Mouse (Mus musculus) duodenum, adult 2 months (tissue): ENCODE results near the gene Trex1. TPM values are rescaled to one million over a fixed set of nuclear protein-coding genes. Genes with fewer than 3 reads are reported as not detected.

Source experiments
- polyA plus RNA-seq: library from polyadenylated mRNA; depleted of rRNA; stranded (reverse); fragments of >200 nt; gene quantifications from 2 replicates; pipeline ENCODE4 v1.2.3, GENCODE M21; 2012; ENCODE audit warnings: low replicate concordance; rRNA removed

The Trex1 gene
- polyA plus RNA-seq, result 53.3 and 130 TPM in 2 replicates

DNA sequence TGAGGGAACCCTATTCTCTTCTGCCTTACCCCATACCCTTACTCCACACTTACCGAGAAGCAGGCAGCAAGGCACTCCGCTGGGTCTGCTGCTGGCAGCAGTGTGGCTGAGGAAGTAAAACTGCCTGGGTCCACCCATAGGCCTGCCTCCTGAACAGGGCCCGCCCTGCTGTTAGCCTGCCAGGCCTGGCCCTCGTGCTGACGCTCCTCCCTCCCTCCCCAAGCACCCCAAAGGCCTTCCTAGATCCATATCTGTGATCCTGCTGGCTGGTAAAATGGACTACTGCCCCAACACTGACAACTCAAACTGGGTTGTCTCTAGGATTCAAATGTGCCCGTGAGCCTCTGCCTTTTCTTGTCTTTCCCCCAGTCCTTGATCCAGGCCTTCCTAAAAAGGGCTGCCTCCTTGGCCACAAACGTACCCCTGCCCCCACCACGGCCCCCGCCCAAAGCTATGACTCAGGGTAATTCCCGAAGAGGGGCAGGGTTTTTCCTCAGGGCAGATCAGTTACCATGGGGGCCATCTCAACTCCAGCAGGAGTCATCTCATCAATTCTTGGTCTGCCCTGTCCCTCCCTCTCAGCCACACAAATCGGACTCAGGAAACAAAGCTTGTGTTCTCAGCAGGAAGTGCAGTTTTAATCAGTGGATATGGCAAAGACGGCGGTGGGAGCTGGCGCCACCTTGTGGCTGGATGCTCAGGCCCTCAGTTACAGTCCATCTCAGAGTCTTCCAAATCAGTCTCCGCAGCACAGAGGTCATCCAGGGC is at the start of gene Trex1:
TSS of gene Trex1 (minus strand) at position 599 of the 768 bp plus-strand sequence.

GRCm38 (mm10) chr9:109095137-109095982 is 35.8 kb upstream of the Trex1 start, which contains the start of gene Plxnb1:
TSS of gene Plxnb1 (plus strand) at chr9:109095389.

DNA sequence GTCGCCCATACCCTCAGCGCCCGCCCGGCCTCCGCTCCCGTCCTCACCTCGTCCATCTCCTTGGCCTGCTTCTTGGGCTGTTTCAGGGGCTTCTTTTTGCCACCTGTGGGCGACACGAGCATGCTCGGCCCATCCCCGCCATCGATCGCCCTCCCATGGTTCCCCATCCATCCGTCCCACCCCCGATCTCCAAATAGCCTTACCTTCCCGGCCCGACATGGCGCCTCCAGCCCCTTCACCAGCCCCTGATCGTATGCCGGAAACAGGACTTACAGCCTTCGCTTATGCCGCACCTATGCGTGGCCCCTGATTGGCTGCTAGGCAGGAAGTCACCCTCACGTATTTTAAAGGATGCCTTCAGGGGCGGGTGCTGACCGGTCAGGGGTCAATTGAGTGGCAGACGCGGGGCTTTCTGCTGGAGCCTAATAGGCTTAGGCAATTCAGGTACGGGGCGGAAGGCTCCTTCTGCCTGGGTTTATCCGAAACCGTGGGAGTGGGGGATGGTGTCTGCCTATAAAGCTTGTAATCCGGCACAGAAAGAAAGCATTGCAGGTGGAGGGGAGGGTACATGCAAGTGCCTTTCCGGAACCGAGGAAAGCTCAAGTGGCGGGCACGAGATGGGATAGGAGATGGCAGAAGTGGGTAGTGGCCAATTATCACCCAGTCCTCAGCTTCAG is 22.7 kb upstream of the Trex1 start, which contains the start of the genes Ccdc51 and Tma7:
TSS of gene Ccdc51 (plus strand) at position 370 of the 677 bp plus-strand sequence.
TSS of gene Tma7 (minus strand) at position 464 of the 677 bp plus-strand sequence.

GRCm38 (mm10) chr9:109073661-109074573 is 14.4 kb upstream of the Trex1 start, which contains the start of gene Atrip:
TSS of gene Atrip (minus strand) at chr9:109074124.

GRCm38 (mm10) chr9:109038086-109038895 is 21.2 kb downstream of the Trex1 start, which contains the start of gene Shisa5:
TSS of gene Shisa5 (plus strand) at chr9:109038565.

Other genes starting within 250 kb of the Trex1 start
- 0.44 and 0.84 TPM in 2 replicates for gene Celsr3, start 233.4 kb downstream of the Trex1 start, polyA plus RNA-seq
- gene Slc26a6, start 206.5 kb downstream of the Trex1 start, polyA plus RNA-seq, result 1,179 and 1,461 TPM in 2 replicates
- 27.6 and 44.1 TPM in 2 replicates for gene Tmem89, start 145.1 kb downstream of the Trex1 start, polyA plus RNA-seq
- gene Uqcrc1, start 123.1 kb downstream of the Trex1 start, polyA plus RNA-seq, result 1,151 and 1,437 TPM in 2 replicates
- 3.1 and 9.2 TPM in 2 replicates for gene Col7a1, start 106.1 kb downstream of the Trex1 start, polyA plus RNA-seq
- gene Ucn2, start 73.7 kb downstream of the Trex1 start, polyA plus RNA-seq, result 0.12 and 0.27 TPM in 2 replicates
- gene Pfkfb4, start 68.0 kb downstream of the Trex1 start, polyA plus RNA-seq, result 67.1 and 86.6 TPM in 2 replicates
- 453 and 610 TPM in 2 replicates for gene Shisa5, start 21.2 kb downstream of the Trex1 start, polyA plus RNA-seq
- 7.5 and 10.3 TPM in 2 replicates for gene Atrip, start 14.4 kb upstream of the Trex1 start, polyA plus RNA-seq
- gene Ccdc51, start 22.8 kb upstream of the Trex1 start, polyA plus RNA-seq, result 9.5 and 12.0 TPM in 2 replicates
- 10.0 and 11.7 TPM in 2 replicates for gene Tma7, start 22.9 kb upstream of the Trex1 start, polyA plus RNA-seq
- gene Plxnb1, start 35.7 kb upstream of the Trex1 start, polyA plus RNA-seq, result 1.4 and 5.1 TPM in 2 replicates
- gene Fbxw21, start 102.3 kb upstream of the Trex1 start, polyA plus RNA-seq, result not detected in 2 replicates
- gene Fbxw13, start 136.2 kb upstream of the Trex1 start, polyA plus RNA-seq, result not detected in 2 replicates
- not detected in 2 replicates for gene Fbxw20, start 175.0 kb upstream of the Trex1 start, polyA plus RNA-seq
- not detected in 2 replicates for gene Fbxw14, start 227.9 kb upstream of the Trex1 start, polyA plus RNA-seq